Mouse (Mus musculus) stomach, postnatal 0 days (tissue): ENCODE data around the gene Ankib1.

Experiments used
- CTCF ChIP-seq: IDR thresholded peaks from 2 replicates; pipeline ENCODE4 v1.5.1; 2016; ENCODE audit warnings: antibody characterized with exemption, low read depth, mild to moderate bottlenecking, moderate library complexity
- EP300 ChIP-seq: optimal IDR thresholded peaks from 2 replicates; pipeline ENCODE3; 2016; ENCODE audit warnings: antibody characterized with exemption

- no peak for TF ChIP-seq CTCF
- no peak for TF ChIP-seq EP300
Measured at GRCm38 (mm10) chr5:3702180-3702579, 100.5 kb downstream of the Ankib1 start.
